Mouse (Mus musculus) kidney, adult 2 months (tissue): ENCODE measurements around the gene Cap1. TPM values are rescaled to one million over a fixed set of nuclear protein-coding genes. Genes with fewer than 3 reads are reported as not detected.

ENCODE experiments used
- DNase-seq: peaks from one replicate; pipeline ENCODE4 v3.0.0; 2021
- H3K27ac ChIP-seq: fragments of 200-500 bp; 2 replicates; pipeline ENCODE4 v1.5.1; 2012; ENCODE audit warnings: low read depth, low read length, control low read depth, inconsistent platforms; ENCODE audit not compliant: insufficient read depth
- H3K27me3 ChIP-seq: fragments of 200-500 bp; replicated peaks from 2 replicates; pipeline ENCODE4 v1.6.1; 2012; ENCODE audit warnings: mild to moderate bottlenecking, moderate library complexity, low read length, inconsistent platforms; ENCODE audit not compliant: control insufficient read depth, insufficient read depth
- H3K36me3 ChIP-seq: fragments of 200-500 bp; 2 replicates; pipeline ENCODE4 v1.6.1; 2012; ENCODE audit warnings: mild to moderate bottlenecking, moderate library complexity, low read length, inconsistent platforms; ENCODE audit not compliant: control insufficient read depth, insufficient read depth
- H3K4me1 ChIP-seq: fragments of 200-500 bp; 2 replicates; pipeline ENCODE4 v1.6.1; 2011; ENCODE audit warnings: low read length; ENCODE audit not compliant: control insufficient read depth, insufficient read depth
- H3K4me3 ChIP-seq: fragments of 200-500 bp; 2 replicates; pipeline ENCODE4 v1.5.1; 2011; ENCODE audit warnings: mild to moderate bottlenecking, low read depth, low read length, control low read depth; ENCODE audit not compliant: insufficient read depth
- CTCF ChIP-seq: fragments of 200-500 bp; conservative IDR thresholded peaks from 2 replicates; pipeline ENCODE4 v1.5.1; 2011; ENCODE audit warnings: low read depth, mild to moderate bottlenecking, control low read depth, low read length, moderate library complexity, mixed read lengths; ENCODE audit not compliant: insufficient read depth, insufficient read length
- POLR2A ChIP-seq: fragments of 200-500 bp; IDR thresholded peaks from one replicate; pipeline ENCODE4 v1.6.1; 2011; ENCODE audit warnings: low read depth, low read length, control low read depth
- WGBS: fragments of 180-500 bp; shearing (Covaris S2); methylation state at CpG from one replicate; pipeline ENCODE4 v1.1.7; 2018; 5-methylcytosine and 5-hydroxymethylcytosine counted together
- polyA plus RNA-seq: library from polyadenylated mRNA; depleted of rRNA; stranded (reverse); fragments of >200 nt; gene quantifications from 2 replicates; pipeline ENCODE4 v1.2.3, GENCODE M21; 2012; rRNA removed

The Cap1 gene
- polyA plus RNA-seq, result 89.3 and 101 TPM in 2 replicates

DNA sequence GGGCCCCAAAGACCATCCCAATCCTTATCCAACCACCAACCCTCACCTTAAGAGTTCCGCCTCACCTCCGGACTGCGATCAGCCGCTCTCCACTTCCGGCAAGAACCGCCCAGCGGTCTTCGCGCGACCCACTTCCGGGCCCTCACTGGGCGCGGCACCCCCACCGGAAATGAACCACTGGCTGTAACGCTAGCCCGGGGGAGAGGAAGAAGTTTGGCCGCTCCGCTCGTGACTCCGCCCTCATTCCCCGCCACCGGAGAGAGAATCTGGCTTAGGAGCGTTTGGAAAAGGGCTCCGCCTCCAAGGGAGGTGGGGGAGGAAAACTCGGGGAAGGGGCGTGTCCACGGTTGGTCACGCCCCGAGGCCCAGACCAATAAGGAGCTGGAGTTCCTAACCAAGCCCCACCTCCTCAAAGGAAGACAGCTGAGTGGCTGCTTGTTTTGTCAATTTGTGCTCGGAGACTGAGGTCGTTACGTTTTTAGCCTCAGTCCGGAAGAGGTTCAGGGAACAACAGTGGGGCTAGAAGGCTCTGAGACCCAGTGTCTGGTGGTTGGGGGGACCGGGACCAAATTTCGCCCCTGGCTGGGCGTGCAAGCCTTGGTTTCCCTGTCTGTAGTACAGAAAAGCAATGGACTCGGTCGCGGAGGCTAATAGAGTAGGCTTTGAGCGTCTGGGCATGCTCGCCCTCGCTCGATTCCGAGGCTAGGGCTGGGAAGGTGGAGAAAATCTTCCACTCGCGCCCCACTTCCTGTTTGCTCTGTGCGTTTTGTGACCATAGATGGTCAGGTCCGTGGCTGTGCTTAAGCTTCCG is at the start of gene Cap1:
Gene Cap1, minus strand, starts transcription at position 289 of the 811 bp plus-strand sequence.
- peak within 1 kb of the TSS; percentile 70 for H3K4me3 ChIP-seq
- H3K4me1 ChIP-seq, result peaks cover 25% of the 10 kb centered on the region
- H3K27me3 ChIP-seq, result no peaks in the 10 kb centered on the region
- peak within 1 kb of the TSS; percentile 99 for H3K27ac ChIP-seq
- H3K36me3 ChIP-seq, result no peaks in the 10 kb centered on the region
- peak; percentile 75 for TF ChIP-seq POLR2A
- no peak for TF ChIP-seq CTCF
- peak; percentile 100 for DNase-seq
- WGBS, result under 1% methylated on average over 49 of the region's 49 CpGs

DNA sequence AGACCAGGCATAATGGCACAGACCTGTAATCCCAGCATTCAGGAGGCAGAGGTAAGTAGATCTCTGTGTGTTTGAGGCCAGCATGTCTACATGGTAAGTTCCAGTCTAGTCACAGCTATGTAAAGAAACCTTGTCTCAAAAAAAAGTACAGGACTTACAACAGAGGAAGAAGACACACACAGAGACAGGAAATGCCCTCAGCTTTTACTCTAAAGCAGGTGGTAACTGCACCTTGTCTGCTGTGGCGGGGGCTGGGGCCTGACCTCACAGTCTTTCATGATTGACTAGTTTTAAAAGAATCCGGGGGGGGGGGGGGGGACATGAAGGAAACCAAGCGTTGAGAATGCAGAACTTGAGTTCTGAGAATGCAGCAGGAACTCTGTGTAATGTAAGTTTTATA is 48.0 kb upstream of the Cap1 start:
- H3K36me3 ChIP-seq, result no peaks in the 10 kb centered on the region
- H3K4me3 ChIP-seq, result no peak overlapping the region
- WGBS, result 13% methylated on average over 3 of the region's 3 CpGs
- peaks cover 5% of the 10 kb centered on the region; the same call in 1 of the 2 replicates for H3K4me1 ChIP-seq
- DNase-seq, result peak; percentile 48
- H3K27me3 ChIP-seq, result no peaks in the 10 kb centered on the region
- TF ChIP-seq CTCF, result no peak
- H3K27ac ChIP-seq, result peak overlapping the region; percentile 39; the same call in 1 of the 2 replicates

DNA sequence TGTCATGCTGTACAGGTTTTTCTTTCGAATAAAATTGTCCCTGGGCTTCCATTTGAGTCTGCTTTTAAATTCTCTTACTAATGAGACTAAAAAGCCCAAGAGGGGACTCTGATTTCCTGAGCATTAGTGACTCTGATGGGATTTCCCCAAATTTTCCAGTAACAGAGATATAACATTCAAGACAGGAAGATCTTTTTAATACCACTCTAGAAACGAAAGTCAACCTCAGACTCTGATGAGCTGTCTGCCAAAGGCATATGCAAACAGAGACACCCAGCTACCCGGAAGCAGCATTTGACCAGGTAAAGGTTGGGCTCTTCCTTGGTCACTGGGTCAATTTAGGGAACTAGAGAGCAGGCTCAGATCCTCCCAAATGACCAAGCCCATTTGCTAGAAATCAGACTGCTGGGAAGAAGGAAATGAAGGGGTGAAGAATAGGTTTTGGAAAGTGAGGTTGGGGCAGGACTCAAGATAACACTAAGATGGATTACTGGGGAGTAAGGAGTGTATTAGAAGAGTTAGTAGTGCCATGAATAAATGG is 47.3 kb upstream of the Cap1 start:
- TF ChIP-seq CTCF (no peak), POLR2A (no peak)
- no peak for DNase-seq
- no peaks in the 10 kb centered on the region for H3K27me3 ChIP-seq
- no peak overlapping the region for H3K4me3 ChIP-seq
- 71% methylated on average over 3 of the region's 3 CpGs for WGBS
- peaks cover 5% of the 10 kb centered on the region; the same call in 1 of the 2 replicates for H3K4me1 ChIP-seq
- no peaks in the 10 kb centered on the region for H3K36me3 ChIP-seq
- H3K27ac ChIP-seq, result no peak overlapping the region

DNA sequence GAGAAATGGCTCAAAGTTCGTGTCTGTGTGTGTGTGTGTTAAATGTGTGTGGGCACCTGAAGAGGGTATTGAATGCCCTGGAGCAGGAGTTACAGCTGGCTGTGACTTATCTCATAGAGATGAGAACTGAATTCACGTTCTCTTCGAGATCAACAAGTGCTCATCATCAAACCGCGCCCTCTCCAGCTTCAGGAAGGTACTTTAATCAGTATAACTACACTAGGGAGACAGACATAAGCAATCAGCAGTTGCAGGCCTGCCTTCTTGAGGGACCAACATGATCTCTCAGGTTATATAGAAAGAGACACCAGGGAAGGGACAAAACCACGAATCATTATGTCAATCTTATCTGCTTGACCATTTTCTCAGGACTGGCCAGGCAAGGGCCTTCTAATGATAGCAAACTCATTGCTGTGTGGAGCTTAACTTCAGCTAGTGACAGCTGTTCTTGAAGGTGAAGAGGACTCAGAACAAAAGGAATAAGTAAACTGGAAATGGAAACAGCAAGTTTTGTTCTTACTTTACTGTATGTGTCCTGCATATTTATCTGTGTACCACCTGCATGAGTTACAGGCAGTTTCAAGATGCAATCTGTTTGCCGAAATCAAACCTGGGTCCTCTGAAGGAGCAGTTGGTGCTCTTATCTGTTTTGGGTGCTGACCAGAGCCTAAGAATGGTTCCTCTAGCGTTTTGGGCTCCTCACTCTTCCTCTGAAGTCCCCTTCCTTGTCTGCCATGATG is 46.6 kb upstream of the Cap1 start:
- TF ChIP-seq CTCF (no peak), POLR2A (no peak)
- H3K27ac ChIP-seq, result no peak overlapping the region
- no peaks in the 10 kb centered on the region for H3K36me3 ChIP-seq
- no peak for DNase-seq
- no peaks in the 10 kb centered on the region for H3K27me3 ChIP-seq
- H3K4me3 ChIP-seq, result no peak overlapping the region
- peaks cover 5% of the 10 kb centered on the region; the same call in 1 of the 2 replicates for H3K4me1 ChIP-seq
- WGBS, result 78% methylated on average over 8 of the region's 8 CpGs

DNA sequence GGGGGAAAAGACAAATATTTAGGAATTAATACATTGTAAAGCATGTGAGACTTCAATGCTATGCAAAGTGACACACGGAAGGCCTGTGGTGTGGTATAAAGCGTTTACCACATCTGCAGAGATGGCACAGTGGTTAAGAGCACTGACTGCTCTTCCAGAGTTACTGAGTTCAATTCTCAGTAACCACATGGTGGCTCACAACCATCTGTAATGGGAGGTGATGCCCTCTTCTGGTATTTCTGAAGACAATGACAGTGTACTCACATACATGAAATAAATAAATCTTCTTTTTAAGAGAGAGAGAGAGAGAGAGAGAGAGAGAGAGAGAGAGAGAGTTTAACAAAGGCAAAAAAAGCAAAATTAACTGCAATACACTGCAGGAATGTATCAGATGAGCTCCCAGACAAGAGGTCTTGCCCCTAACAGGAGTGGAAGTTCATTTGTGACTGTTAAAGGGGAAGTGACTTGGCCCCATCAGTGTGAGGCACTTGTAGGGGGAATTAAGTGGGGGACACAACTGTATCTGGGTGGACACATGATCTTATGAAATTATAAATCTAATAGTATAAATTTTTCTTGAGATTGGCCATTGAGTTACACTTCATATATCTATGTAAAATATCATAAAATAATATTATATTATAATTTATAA is 45.2 kb upstream of the Cap1 start:
- 87% methylated on average over 2 of the region's 2 CpGs for WGBS
- Histone ChIP-seq H3K36me3 (no peaks in the 10 kb centered on the region), H3K4me3 (no peak overlapping the region), H3K27me3 (no peaks in the 10 kb centered on the region), H3K27ac (no peak overlapping the region), H3K4me1 (peaks cover 5% of the 10 kb centered on the region; the same call in 1 of the 2 replicates)
- TF ChIP-seq CTCF (no peak), POLR2A (no peak)
- no peak for DNase-seq

DNA sequence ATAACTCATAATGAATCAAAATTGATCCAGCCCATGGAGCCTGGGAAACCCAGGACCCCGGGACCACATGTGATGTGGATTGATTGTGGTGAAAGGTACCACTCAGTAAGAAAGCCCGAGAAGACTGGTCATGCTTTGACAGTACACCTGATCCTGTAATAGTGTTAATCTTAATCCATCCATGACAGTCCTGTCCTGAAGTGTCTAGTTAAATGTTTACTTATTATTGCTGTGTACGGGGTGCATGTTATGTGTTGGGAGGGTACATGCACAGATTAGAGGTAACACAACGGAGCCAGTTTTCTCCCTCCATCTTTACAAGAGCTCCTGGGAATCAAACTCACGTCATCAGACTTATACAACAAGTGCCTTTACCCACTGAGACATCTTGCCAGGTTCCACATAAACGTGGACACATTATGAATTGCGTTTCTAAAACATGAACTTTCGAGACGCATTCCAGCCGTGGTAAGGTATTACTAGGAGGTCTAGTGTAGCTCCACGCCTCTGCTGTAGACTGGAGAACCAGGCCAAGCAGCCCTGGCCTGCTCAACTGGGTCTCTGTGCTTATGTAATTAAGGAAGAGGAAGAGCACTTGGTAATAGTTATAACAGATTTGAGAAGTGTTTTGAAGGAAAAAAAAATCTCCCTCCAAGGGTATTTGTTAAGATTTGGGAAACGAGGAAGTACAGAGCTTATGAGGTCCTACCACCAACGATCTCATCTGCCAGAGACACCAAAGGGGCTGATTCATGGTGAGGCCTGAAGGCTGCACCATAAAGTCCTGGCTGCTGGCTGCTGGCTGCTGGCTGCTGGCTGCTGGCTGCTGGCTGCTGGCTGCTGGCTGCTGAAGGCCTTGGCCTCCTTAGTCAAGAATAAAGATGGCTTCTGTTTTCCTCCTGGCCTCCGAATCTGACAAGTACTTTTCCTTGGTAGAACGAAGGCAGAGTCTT is 37.8 kb upstream of the Cap1 start:
- Histone ChIP-seq H3K36me3 (no peaks in the 10 kb centered on the region), H3K4me1 (peaks cover 11% of the 10 kb centered on the region; the same call in 1 of the 2 replicates), H3K27ac (peak overlapping the region; percentile 88), H3K4me3 (no peak overlapping the region), H3K27me3 (no peaks in the 10 kb centered on the region)
- TF ChIP-seq POLR2A (no peak), CTCF (no peak)
- peak; percentile 76 for DNase-seq
- 49% methylated on average over 15 of the region's 15 CpGs for WGBS
